In the genomic region with DNA sequence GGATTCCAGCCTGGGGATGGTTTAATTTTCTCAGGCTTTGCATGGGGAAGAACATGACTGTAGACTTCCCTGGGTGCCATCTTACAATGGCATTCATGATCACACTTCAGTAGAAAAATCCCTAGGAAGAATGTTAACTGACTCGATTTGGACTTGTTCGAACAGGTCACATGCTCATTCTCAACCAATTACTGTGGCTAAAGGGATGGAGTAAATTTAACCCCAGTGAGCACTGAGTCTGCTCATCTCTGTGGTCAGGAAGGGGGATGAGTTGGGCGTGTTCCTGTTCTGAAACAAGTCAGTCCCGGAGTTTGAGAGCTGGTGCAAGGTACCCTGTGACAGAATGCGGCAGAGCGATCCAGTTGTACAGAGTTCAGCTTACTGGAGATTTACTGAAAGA, we compare ENCODE assay signal across 20 mouse cellular contexts. TPM values are rescaled to one million over a fixed set of nuclear protein-coding genes. Genes with fewer than 3 reads are reported as not detected.
"Had no signal": no experiment of that assay in that cellular context is flagged by ENCODE, and none has a peak within 500 bp of the region (broad histone marks: within the 10 kb centered on the region; RNA-seq: fewer than 3 reads in every experiment).

No protein-coding gene starts in this region.

- H3K36me3 ChIP-seq: kidney, embryonic 15.5 days; limb, embryonic 12.5 days; liver, embryonic 13.5 days; midbrain, embryonic 12.5 days; neural tube, embryonic 15.5 days had no signal

- H3K9me3 ChIP-seq: kidney, embryonic 15.5 days; limb, embryonic 12.5 days; liver, embryonic 13.5 days; midbrain, embryonic 12.5 days; neural tube, embryonic 15.5 days had no signal

- H3K9ac ChIP-seq: kidney, embryonic 15.5 days; limb, embryonic 12.5 days; liver, embryonic 13.5 days; liver, postnatal 0 days; midbrain, embryonic 12.5 days; neural tube, embryonic 15.5 days had no signal

- ATAC-seq: liver, postnatal 0 days had no signal

- DNase-seq: kidney, postnatal 14 days; liver; liver, embryonic 13.5 days; liver, postnatal 0 days; right cerebral cortex, adult 18-20 months; right cerebral cortex, postnatal 25 days; thymus, postnatal 36 days had no signal

- H3K27ac ChIP-seq: kidney, embryonic 15.5 days; left cerebral cortex, adult 2 months; limb, embryonic 12.5 days; liver, embryonic 13.5 days; midbrain, embryonic 12.5 days; neural tube, embryonic 15.5 days had no signal

- H3K27me3 ChIP-seq: kidney, embryonic 15.5 days; limb, embryonic 12.5 days; liver, embryonic 13.5 days; midbrain, embryonic 12.5 days; neural tube, embryonic 15.5 days had no signal

- H3K4me2 ChIP-seq: kidney, embryonic 15.5 days; limb, embryonic 12.5 days; liver, embryonic 13.5 days; midbrain, embryonic 12.5 days; neural tube, embryonic 15.5 days had no signal

- H3K4me3 ChIP-seq: kidney, embryonic 15.5 days; left cerebral cortex, adult 2 months; limb, embryonic 12.5 days; liver, embryonic 13.5 days; midbrain, embryonic 12.5 days; neural tube, embryonic 15.5 days had no signal

RNA-seq across cellular contexts. Expression of a gene that starts 17.5 kb away (rescaled TPM):
- polyA plus RNA-seq: kidney, embryonic 15.5 days; large intestine, adult 2 months; liver, postnatal 0 days; lung, embryonic 16.5 days; midbrain, embryonic 12.5 days; stomach, embryonic 16.5 days had no signal

RNA-seq across cellular contexts. Expression of a gene that starts 39.2 kb away (rescaled TPM):
- total RNA-seq: layer of hippocampus, adult 8-10 months; layer of hippocampus, postnatal 25 days; megakaryocyte-erythroid progenitor cell, adult 5-6 weeks; midbrain, postnatal 0 days had no signal
- polyA plus RNA-seq: liver, postnatal 0 days; neural tube, embryonic 11.5 days had no signal
